Mouse (Mus musculus): ENCODE results near the gene Rfx2.

GRCm38 (mm10) chr17:56843678-56844077, 12.9 kb upstream of the Rfx2 start:
- TF ChIP-seq POLR2A (IDR thresholded peaks at IDR 0.05; ENCODE audit: control insufficient read depth, extremely low read depth, insufficient read depth, low read length, poor library complexity) (no peak), CTCF (IDR thresholded peaks at IDR 0.05; ENCODE audit: borderline replicate concordance, control insufficient read depth, extremely low read depth, insufficient read depth, low read length, poor library complexity) (no peak)
